Mouse (Mus musculus) stomach, embryonic 14.5 days (tissue): ENCODE data around the gene Rpl23a. TPM values are rescaled to one million over a fixed set of nuclear protein-coding genes. Genes with fewer than 3 reads are reported as not detected.
"Not testable (repeated sequence)": the region's sequence is repeated elsewhere in the genome, so short reads cannot be mapped to it uniquely, and the experiment has no call there.

Experiments used
- ATAC-seq: fragments of 200-750 bp; cut with Nextera tagmentation; 2 replicates; pipeline ENCODE4 v1.8.0; 2017; ENCODE audit warnings: low read depth, moderate TSS enrichment; ENCODE audit not compliant: insufficient number of reproducible peaks, insufficient read depth, low FRiP score
- H3K27ac ChIP-seq: fragments of 300-500 bp; sonication (generic); 2 replicates; pipeline ENCODE4 v1.5.1; 2014; ENCODE audit warnings: mild to moderate bottlenecking, low read length, moderate library complexity, mixed read lengths
- H3K27me3 ChIP-seq: fragments of 300-500 bp; sonication (generic); 2 replicates; pipeline ENCODE4 v1.6.1; 2014; ENCODE audit warnings: low read length, control low read depth, mixed read lengths; ENCODE audit not compliant: control insufficient read depth, insufficient read depth
- H3K36me3 ChIP-seq: fragments of 300-500 bp; sonication (generic); 2 replicates; pipeline ENCODE4 v1.6.1; 2014; ENCODE audit warnings: mild to moderate bottlenecking, control low read depth, low read length, moderate library complexity, mixed read lengths; ENCODE audit not compliant: control insufficient read depth, insufficient read depth
- H3K4me1 ChIP-seq: fragments of 300-500 bp; sonication (generic); 2 replicates; pipeline ENCODE4 v1.6.1; 2014; ENCODE audit warnings: low read length, control low read depth, mixed read lengths; ENCODE audit not compliant: control insufficient read depth, insufficient read depth
- H3K4me2 ChIP-seq: fragments of 300-500 bp; sonication (generic); replicated peaks from 2 replicates; pipeline ENCODE4 v1.6.1; 2014; ENCODE audit warnings: low read depth, low read length, control low read depth
- H3K4me3 ChIP-seq: fragments of 300-500 bp; sonication (generic); 2 replicates; pipeline ENCODE4 v1.5.1; 2014; ENCODE audit warnings: low read depth, low read length, control low read depth
- H3K9ac ChIP-seq: fragments of 300-500 bp; sonication (generic); replicated peaks from 2 replicates; pipeline ENCODE4 v1.6.1; 2014; ENCODE audit warnings: low read depth, mild to moderate bottlenecking, control low read depth, low read length, moderate library complexity, mixed read lengths
- H3K9me3 ChIP-seq: fragments of 300-500 bp; sonication (generic); 2 replicates; pipeline ENCODE4 v1.6.1; 2016; ENCODE audit warnings: low read depth, low read length, control low read depth; ENCODE audit not compliant: control insufficient read depth
- WGBS: fragments of 180-500 bp; shearing (Covaris S2); extraction: QIAGEN DNeasy Blood & Tissue Kit; methylation state at CpG from one replicate; pipeline ENCODE4 v1.1.7; 2014; 5-methylcytosine and 5-hydroxymethylcytosine counted together
- polyA plus RNA-seq: library from polyadenylated mRNA; unstranded; fragments of >200 nt; fragmentation: Nextera tagmentation; extraction: Ambion mirVana; gene quantifications from 2 replicates; pipeline ENCODE4 v1.2.1, GENCODE M21; 2014

Gene Rpl23a
- polyA plus RNA-seq, 1 experiment from 2014 or later: 1,741 TPM

DNA sequence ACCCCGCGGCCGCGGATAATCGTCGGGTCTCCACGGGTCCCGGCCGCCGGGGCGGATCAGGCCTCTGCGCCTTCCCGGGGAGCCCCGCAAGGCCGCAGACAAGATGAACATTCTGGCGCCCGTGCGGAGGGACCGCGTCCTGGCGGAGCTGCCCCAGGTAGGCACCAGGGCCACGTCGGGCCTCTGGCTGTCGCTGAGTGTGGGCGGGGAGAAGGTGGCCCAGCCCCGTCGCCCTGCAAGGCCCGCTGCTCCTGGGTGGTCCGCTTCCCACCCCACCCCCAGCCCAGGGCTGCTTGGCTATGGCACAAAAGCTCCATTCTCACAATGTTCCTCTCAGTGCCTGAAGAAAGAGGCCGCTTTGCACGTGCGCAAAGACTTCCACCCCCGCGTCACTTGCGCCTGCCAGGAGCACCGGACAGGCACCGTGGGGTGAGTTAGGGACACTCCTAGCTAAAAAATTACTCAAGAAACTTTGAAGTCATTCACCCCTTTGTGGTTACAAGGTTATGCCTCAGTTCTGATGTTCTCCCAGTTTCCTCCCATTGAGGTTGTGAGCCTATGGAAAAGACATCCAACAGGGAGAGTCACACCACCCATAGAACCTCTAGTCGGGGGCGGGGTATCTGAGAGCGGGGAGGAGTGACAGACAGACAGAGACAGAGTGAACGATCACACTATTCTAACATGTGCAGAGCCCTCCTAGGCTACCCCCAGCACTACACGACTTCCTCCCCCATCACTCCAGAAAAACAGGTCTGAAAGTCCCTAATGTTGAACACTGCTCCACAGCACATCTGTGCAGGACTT lies 6.1 kb upstream of the Rpl23a start:
- H3K27ac ChIP-seq: peak overlapping the region; percentile 99

DNA sequence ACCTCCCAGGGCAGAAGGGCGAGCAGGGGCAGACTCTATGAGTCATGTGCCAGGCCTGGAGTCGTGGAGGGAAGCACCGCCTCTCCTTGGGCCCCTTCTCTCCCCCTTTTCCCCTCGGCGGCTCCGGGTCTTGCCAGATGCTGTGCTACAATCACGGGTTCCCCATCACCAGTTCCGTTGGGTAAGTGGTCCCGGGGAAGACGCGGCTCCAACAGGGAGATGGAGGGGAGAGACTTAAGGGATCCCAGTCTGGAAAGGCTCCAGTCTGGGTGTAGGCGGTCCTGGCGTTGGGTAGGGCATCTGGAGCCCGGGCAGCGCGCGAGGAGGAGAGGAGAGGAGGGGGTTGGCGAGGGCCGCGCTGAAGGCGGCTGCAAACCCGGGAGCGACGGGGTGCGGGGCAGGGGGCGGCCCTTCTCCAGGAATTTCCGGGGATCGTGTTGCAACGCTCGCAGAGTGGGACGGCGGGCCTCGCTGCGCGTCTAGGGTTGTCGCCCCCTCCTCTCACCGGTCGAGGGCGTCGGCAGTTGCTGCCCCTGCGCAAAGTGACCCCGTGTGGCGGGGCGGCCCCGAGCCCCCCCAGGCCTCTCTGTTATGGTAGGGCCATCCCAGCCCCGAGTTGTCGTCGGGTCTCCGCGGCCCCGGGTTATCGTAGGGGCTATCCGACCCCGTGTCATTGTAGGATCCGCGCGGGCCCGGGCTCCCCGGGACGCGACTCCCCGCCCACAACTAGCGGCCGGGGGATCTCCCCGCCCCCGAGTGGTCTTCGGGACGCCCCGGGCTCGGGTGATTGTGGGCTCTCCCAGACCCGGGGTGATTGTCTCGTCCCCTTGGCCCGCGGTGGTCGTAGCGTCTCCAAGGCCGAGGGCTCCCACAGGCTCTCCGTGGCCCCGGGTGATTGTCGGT lies 5.2 kb upstream of the Rpl23a start, which contains the start of gene Rab34:
Gene Rab34 (plus strand): TSS at position 100 of the 903 bp plus-strand sequence.
- H3K4me1 ChIP-seq: peaks cover 13% of the 10 kb centered on the region; the same call in 1 of the 2 replicates
- no peaks in the 10 kb centered on the region for H3K27me3 ChIP-seq
- H3K4me2 ChIP-seq: peak within 1 kb of the TSS; percentile 46
- WGBS: under 1% methylated on average over 64 of the region's 80 CpGs
- H3K9me3 ChIP-seq: no peaks in the 10 kb centered on the region
- H3K4me3 ChIP-seq: peak within 1 kb of the TSS; percentile 73
- peaks cover 11% of the 10 kb centered on the region for H3K36me3 ChIP-seq
- peak within 1 kb of the TSS; percentile 88 for H3K9ac ChIP-seq
- peak within 1 kb of the TSS; percentile 99 for H3K27ac ChIP-seq
- ATAC-seq: peak; percentile 82

More for the DNA sequence above, 6.1 kb upstream of the Rpl23a start:
- peak; percentile 79 for ATAC-seq
- WGBS: 1% methylated on average over 40 of the region's 42 CpGs
- H3K27me3 ChIP-seq: no peaks in the 10 kb centered on the region
- H3K4me2 ChIP-seq: peak overlapping the region; percentile 46
- H3K9me3 ChIP-seq: no peaks in the 10 kb centered on the region
- peak overlapping the region; percentile 88 for H3K9ac ChIP-seq
- H3K4me1 ChIP-seq: peaks cover 13% of the 10 kb centered on the region; the same call in 1 of the 2 replicates
- H3K4me3 ChIP-seq: peak overlapping the region; percentile 73
- H3K36me3 ChIP-seq: peaks cover 11% of the 10 kb centered on the region

DNA sequence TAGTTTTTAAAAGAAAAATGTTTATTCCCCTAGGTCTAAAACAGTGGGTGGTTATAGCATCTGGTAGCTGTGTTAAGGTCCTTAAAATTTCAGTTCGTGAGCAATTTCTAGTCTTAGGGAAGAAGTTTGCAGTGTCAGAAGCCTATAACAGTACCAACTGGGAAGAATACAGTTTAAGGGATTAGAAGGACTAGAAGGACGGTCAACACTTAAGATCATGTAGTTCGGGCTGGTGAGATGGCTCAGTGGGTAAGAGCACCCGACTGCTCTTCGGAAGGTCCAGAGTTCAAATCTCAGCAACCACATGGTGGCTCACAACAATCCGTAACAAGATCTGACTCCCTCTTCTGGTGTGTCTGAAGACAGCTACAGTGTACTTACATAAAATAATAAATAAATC lies 1.3 kb upstream of the Rpl23a start:
- H3K27ac ChIP-seq, H3K4me3 ChIP-seq, H3K4me2 ChIP-seq, H3K27me3 ChIP-seq, H3K9ac ChIP-seq, ATAC-seq, H3K9me3 ChIP-seq: not testable (repeated sequence)
- Histone ChIP-seq H3K4me1 (peaks cover 35% of the 10 kb centered on the region), H3K36me3 (peaks cover 23% of the 10 kb centered on the region)
- WGBS: 93% methylated on average over 6 of the region's 6 CpGs

DNA sequence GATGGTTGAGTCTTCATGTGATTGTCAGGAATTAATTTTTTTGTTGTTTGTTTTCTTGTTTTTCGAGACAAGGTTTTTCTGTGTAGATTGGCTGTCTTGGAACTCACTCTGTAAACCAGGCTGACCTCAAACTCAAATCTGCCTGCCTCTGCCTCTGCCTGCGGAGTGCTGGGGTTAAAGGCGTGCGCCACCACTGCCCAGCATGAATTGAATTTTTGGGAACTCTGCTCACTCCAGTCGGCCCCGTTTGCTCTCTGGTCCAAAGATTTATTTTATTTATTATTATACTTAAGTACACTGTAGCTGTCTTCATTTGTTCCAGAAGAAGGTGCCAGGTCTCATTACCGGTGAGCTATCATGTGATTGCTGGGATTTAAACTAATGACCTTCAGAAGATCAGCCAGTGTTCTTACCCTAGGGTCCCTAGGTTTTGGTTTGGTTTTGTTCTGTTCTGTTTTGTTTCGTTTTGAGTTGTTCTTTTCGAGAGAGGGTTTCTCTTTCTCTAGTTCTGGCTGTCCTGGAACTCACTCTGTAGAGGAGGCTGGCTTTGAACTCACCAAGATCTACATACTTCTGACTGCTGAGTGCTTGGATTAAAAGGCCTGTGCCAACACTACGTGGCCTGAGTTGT lies 615 bp upstream of the Rpl23a start:
- H3K36me3 ChIP-seq: peaks cover 23% of the 10 kb centered on the region
- H3K4me2 ChIP-seq: peak overlapping the region; percentile 39
- H3K9me3 ChIP-seq: no peaks in the 10 kb centered on the region
- 51% methylated on average over 10 of the region's 10 CpGs for WGBS
- peaks cover 36% of the 10 kb centered on the region for H3K4me1 ChIP-seq
- H3K27me3 ChIP-seq: no peaks in the 10 kb centered on the region
- H3K27ac ChIP-seq: no peak overlapping the region
- 0 out of 2 replicates have a peak overlapping the region, but pooled peaks have one; percentile 4 for H3K9ac ChIP-seq
- peak overlapping the region; percentile 98; the same call in 1 of the 2 replicates for H3K4me3 ChIP-seq
- ATAC-seq: no peak

DNA sequence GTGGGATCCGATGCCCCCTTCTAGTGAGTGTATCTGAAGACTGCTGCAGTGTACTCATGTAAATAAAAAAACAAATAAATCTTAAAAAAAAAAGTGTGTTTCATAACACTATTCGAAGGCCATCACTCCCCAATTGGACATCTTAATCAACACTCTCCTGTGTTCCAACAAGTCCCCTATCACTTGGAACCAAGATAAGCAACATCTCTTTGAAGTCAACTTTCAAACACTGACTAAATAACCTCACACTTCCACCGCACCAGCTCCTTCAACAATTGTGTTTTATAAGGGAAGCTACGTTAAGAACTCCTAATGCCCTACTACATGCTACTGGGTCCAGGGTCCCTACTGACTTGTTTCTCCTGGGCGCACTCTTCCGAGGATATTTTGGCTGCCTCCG lies 934 bp downstream of the Rpl23a start:
- no peak for ATAC-seq
- no peaks in the 10 kb centered on the region for H3K27me3 ChIP-seq
- no peaks in the 10 kb centered on the region for H3K9me3 ChIP-seq
- H3K27ac ChIP-seq: peak overlapping the region; percentile 15; the same call in 1 of the 2 replicates
- peak overlapping the region; percentile 98 for H3K4me3 ChIP-seq
- peak overlapping the region; percentile 75 for H3K4me2 ChIP-seq
- H3K4me1 ChIP-seq: peaks cover 32% of the 10 kb centered on the region
- peaks cover 23% of the 10 kb centered on the region for H3K36me3 ChIP-seq
- peak overlapping the region; percentile 94 for H3K9ac ChIP-seq
- 4% methylated on average over 7 of the region's 7 CpGs for WGBS

DNA sequence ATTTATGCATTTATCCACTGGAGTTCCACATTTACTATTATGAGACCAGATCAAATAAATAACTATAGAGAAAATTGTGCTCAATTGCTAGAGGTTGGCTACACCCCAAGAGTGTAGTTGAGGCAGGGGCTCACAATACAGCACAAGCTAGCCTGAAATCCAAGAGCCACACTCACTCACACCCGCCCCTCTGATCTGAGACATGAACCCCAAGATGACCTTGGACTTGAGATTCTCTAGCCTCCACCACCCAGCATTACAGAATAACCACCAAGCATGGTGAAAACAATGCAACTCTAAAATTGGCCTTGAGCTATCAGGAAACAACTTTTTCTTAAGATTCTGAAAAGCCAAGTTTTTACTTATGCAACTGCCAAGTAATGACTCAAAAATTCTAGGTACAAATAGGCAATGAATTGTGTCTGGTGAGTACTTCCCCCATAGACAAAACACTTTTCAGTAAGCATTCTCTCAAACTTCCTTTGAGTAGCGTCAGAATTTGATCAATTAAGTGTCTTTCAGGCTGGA lies 1.5 kb downstream of the Rpl23a start:
- no peak for ATAC-seq
- peaks cover 36% of the 10 kb centered on the region for H3K4me1 ChIP-seq
- H3K27ac ChIP-seq: no peak overlapping the region
- WGBS: 33% methylated on average over 2 of the region's 2 CpGs
- H3K36me3 ChIP-seq: peaks cover 23% of the 10 kb centered on the region
- peak overlapping the region; percentile 75 for H3K4me2 ChIP-seq
- no peaks in the 10 kb centered on the region for H3K27me3 ChIP-seq
- peak overlapping the region; percentile 98 for H3K4me3 ChIP-seq
- H3K9me3 ChIP-seq: no peaks in the 10 kb centered on the region
- peak overlapping the region; percentile 94; the same call in 1 of the 2 replicates for H3K9ac ChIP-seq

DNA sequence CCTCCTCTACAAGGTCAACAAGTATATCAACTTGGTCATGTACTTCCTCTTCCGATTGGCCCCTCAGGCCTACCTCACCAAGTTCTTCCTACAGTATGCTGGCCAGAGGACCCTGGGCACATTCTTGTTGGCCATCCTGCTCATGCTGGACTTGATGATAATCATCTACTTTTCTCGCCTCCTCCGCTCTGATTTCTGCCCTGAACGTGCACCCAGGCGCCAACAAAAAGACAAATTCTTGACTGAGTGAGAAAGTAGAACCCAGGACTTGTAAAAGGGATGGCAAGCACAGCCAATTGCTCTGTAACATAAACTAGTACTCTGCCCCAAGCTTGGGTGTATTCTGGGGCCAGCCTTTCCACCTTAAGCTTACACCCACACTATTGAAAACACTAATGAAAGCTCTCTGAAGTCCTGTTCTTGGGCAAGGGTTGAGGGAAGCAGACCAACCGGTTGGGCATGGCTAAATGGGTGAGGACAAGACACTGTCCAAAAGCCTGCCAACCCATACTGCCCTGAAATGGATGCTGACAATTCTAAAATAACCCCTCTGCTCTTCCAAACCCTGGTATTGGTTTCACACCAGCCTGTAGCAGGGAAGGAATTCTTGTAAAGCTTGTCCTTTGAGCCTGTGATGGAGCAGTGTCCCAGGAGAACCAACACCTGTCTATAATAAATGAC lies 3.2 kb downstream of the Rpl23a start:
- 0 out of 2 replicates have a peak overlapping the region, but pooled peaks have one; percentile 56 for H3K4me3 ChIP-seq
- H3K36me3 ChIP-seq: peaks cover 23% of the 10 kb centered on the region
- no peak overlapping the region for H3K27ac ChIP-seq
- peak overlapping the region; percentile 94 for H3K4me2 ChIP-seq
- no peaks in the 10 kb centered on the region for H3K27me3 ChIP-seq
- peaks cover 40% of the 10 kb centered on the region for H3K4me1 ChIP-seq
- ATAC-seq: no peak
- WGBS: 67% methylated on average over 6 of the region's 6 CpGs
- H3K9ac ChIP-seq: no peak overlapping the region
- H3K9me3 ChIP-seq: no peaks in the 10 kb centered on the region
